Mouse (Mus musculus): ENCODE results near the gene Rabac1. TPM values are rescaled to one million over a fixed set of nuclear protein-coding genes. Genes with fewer than 3 reads are reported as not detected.

Rabac1 gene
- polyA plus RNA-seq, 3 experiments from 2014 or later, result 119 to 244 (median 236) TPM

GRCm38 (mm10) chr7:24978781-24979180 lies 6.2 kb upstream of the Rabac1 start:
- no peak for ATAC-seq

DNA sequence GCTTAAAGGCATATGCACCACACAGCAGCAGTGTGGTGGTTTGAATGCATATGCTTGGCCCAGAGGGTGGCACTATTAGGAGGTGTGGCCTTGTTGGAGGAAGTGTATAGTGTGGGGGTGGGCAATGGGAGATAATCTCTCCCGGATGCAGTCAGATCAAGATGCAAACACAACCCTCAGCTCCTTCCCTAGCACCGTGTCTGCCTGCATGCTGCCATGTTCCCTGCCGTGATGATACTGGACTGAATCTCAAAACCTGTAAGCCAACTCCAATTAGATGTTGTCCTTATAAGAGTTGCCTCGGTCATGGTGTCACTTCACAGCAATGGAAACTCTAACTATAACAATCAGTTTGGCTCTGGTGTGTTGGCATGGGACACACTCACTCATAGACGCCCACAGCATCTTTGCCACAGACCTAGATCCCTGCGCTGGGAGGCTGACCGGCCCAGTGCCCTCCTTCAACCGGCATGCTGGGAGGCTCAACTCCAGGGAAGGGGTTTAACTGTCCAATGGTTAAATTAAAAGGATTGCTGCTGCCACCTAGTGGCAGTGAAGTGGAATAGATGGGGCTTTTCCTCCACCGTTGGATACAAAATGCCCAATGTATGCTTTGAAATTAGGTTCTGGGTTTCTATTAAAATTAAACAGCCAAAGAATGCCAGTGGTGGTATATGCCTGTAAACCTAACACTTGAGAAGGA lies 2.5 kb upstream of the Rabac1 start:
- peak; percentile 42 for ATAC-seq

GRCm38 (mm10) chr7:24973902-24974301 lies 1.3 kb upstream of the Rabac1 start:
- no peak for ATAC-seq

DNA sequence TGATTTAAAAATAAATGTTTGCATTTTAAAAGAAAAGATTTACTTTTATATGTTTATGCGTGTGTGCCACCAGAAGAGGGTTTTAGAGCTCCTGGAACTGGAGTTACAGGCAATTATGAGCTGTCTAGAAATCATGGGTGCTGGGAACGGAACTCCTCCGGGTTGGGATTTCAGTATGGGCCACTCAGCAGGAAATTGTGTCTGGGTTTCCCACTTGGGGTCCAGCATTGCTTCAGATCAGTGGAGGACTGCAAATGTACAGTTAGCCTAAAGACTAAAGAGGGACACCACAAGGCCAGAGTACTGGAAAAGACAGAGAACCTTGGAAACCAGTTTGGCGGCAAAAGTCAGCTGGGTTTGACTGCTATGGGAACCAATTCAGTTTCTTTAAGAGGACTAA lies 654 bp upstream of the Rabac1 start:
- ATAC-seq, result no peak

DNA sequence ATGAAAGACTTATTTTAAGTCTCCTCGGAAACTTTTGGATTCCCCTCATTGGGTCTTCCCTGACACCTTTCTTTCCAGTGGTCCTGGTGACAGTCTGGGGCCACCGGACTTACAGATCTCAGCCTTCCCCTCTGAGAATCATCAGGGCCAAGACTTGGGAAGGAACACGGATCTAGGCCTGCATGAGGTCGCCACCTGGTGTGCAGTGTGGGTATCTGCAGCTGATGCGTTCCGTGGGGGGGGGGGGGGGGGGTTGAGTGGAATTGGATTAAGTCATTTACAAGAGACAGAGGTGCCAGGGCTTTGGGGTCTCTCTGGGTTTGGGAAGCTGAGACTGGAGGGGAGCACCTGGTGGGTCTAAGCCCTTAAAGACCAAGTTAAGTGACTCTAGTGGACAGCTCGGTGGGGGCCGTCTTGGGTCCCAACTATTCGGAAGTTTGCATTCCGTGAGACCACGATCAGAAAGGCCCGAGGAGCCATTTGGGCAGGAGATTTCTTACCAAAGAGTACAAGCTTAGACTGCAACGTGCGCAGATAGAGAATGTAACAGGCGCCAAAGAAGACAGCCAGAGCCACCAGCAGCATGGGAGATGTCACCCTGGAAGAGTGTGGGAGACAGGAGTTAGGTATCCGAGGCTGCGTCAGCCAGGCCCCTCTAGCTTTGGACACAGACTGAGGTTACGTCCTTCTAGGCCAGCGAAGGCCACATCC lies 1.1 kb downstream of the Rabac1 start:
- ATAC-seq, result peak; percentile 3

DNA sequence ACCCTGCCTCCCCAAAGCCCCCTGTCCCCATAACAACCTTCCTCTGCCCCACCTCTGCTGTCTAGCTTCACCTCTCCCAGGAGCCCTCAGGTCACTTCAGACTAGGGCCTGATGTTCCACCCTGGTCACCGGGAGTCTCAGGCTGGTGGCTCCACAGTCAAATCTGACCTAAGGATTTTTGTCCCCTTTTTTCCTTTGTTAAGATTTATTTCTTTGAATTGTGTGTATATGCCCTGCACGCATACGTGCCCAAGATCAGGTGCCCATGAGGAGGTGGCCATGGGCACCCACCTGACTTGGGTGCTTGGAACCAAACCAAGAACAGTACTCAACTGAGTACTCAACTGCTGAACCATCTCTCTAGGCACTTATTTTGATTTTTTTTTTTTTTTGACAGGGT lies 2.2 kb downstream of the Rabac1 start:
- ATAC-seq, result no peak

- no peak for ATAC-seq
Measured at GRCm38 (mm10) chr7:24969805-24970204, 2.7 kb downstream of the Rabac1 start.

- no peak for ATAC-seq
Measured at GRCm38 (mm10) chr7:24968463-24968862, 4.1 kb downstream of the Rabac1 start.

DNA sequence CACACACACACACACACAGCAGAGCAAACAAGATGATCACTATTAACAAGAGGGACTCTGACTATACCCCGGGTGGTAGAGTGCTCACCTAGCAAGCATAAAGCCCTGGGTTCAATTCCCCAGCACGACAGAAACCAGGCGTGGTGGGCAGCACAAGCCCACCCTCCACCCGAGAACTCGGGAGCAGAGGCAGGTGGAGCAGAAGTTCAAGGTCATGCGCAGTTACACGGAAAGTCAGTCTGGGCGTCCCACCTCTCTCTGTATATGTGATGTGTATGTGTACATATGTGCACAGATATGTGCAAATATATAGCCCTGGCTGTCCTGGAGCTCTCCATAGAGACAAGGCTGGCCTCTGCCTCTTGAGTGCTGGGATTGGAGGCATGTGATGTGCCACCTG lies 4.6 kb downstream of the Rabac1 start:
- ATAC-seq, result no peak

GRCm38 (mm10) chr7:24964897-24965535 lies 7.5 kb downstream of the Rabac1 start:
- ATAC-seq, result no peak

DNA sequence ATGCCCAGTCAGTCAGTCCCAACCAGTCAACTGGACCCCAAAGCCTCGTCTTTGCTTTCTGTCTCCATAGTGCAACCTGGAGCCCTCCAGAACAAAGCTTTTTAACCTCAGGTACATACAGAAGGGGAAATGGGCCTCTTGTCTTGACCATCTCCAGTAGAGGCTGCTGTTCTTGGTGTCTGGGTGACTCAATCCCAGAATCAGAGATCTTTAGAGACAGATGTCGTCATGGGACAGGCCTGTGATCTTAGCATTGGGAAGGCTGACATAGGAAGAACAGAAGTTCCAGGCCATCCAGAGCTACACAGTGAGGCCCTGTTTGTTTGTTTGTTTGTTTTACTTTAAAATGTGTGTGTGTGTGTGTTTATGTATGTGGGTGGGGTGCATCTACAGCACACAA lies 8.3 kb downstream of the Rabac1 start:
- no peak for ATAC-seq

DNA sequence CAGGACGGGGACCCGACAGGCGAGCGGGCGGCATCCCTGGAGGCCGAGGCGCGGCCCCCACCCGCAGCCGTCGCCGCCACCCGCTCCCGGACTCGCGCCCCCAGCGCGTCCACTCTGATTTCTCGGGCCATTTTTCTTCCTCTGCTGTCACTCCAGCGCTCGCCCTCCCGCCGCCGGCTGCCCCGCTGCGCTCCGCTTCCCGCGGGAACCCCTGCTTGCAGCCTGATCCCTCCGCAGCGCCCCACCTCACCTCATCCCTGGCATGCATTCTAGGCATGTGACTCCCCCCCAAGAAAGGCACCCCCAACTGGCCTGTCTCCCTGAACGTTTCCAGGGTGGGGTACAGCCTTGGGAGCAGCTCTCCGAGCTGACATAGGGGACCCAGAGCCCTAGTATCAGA lies 17.3 kb downstream of the Rabac1 start:
- ATAC-seq, result no peak

DNA sequence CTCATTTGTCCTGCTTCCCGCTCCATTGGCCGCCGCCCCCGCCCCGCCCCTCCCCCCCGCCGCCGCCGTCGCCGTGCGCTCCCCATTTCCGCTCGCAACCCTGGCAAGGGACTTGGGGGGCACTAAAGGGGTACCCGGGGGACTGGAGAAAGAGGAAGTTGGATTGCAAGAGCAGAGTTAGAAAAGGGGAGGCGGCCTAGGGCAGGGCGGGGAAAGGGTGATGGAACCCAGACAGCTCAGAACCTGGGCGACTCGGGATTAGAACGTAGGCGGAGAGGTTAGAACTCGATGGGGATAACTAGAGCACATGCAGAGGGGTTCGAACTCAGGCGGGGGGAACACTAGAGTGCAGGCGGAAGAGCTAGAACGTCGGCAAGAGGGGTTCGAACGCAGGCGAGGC lies 18.1 kb downstream of the Rabac1 start:
- ATAC-seq, result peak; percentile 74

DNA sequence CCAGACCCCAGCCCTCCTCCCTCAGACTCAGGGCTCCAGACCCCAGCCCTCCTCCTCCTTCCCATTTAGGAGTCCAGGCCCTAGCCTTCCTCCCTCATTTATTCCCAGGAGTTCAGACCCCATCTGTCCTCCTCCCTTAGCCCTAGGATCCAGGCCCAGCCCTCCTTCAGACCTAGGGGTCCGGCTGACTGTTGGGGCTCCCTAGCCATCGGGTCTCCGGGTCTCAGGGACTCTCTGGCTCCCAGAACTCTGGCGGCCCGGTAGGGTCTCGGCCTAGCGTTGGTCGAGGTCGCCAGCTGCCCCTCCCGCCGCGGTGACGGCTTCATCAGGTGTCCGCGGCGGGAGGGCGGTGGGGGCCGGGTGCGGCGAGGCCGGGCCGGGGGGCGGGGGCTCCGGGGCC lies 18.6 kb downstream of the Rabac1 start:
- no peak for ATAC-seq

DNA sequence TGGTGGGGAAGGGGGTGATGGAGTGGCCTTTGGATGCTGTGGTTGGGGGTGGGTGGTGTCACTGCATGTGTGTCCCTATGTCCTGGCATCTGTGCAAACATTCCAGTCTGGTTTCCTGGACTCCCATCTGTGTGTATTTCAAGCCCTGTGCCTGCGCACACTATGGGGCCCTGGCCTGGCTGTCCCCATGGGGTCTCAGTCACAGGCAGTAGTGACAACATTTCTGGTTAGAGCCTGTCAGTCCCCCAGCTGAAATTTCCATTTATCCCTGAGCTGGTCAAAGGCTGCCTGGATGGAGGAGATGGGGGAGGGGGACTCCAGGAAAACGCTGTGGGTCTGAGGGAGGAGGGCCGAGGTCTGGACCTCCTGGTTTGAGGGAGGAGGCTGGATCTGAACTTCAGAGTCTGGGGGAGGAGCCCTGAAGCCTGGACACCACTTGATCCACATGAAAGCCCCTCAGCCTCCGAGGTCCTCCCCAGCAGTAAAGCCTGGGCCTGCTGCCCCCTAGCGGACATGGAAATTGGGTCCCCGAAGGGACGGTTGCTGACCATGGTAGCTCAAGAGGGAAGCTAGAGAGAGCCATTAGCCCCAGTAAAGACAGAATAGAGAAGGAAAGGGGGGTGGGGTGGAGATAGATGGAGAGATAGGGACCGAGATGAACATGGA lies 22.5 kb downstream of the Rabac1 start:
- peak; percentile 32 for ATAC-seq

DNA sequence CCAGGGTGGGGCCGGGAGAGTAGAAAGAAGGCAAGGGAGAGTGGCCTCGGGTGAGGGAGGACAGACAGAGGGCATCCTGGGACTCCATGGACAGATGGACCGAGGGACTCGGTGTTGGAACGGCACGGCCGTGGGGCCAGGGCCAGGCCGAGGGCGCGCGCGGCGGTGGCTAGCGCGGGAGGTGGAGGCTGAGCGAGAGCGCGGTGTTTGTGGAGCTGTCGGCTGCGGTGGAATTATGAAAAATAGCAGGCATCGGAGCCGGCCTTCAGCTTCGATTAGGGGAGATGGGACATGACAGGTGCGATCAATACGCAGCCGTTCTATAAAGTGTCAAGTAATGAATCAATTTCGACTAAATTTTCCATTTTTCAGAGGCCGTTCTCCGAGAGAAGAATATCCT lies 23.8 kb downstream of the Rabac1 start:
- no peak for ATAC-seq

DNA sequence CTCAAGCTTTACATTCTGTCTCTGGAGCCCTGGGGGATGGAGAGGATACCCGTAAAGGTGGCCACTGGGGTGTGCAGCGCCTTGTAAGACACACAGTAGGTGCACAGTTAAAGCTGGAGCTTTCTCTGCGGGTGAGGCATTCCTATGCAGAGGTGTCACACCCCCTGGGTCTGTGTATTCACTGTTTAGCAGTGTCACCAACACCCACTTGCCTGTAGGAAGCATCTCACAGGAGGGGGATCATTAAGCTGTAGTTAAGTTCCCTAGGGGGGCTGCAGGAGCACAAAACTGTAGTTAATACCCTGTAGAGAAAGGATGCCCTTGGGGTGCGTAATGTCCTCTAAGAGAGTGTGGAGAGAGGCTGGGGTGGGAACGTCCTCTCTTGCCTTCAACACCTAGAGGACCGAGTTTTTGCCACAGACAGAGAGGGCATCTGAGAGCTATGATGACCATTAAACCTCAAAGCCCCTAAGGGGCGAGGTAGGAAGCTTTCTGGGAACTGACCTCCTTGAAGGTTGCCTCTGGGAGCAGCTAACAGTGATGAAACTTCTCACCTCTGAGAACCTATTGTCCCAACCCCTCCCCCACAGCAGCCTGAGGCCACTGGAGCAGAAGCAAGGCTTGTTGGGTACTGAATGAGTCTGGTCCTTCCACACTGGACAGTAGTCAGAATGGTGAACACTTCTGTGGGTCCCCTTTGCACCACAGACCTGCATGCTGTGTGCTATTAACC lies 25.1 kb downstream of the Rabac1 start:
- no peak for ATAC-seq

GRCm38 (mm10) chr7:24944257-24944950 lies 28.1 kb downstream of the Rabac1 start, which contains the start of gene Gm4881:
Gm4881 (minus strand) TSS chr7:24944494.
- peak; percentile 58 for ATAC-seq

DNA sequence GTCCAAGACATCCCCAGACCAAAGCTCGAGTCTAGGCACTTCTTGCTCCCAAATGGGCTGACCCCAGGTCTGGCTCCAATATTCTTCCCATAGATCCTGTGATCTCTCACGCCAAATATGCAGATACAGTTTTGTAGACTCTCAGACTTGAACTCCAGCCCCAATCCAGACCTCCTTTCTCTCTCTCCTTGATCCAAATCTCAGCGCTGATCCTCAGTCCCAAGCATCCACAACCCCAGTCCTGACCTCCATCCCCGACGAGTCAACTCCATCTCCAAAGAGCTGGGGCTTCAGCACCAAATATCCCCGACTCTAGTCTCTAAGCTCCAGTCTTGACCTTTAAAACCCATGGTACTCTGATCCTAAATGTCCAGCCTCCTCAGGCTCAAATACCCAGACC lies 28.9 kb downstream of the Rabac1 start:
- no peak for ATAC-seq

GRCm38 (mm10) chr7:24931651-24932050 lies 40.9 kb downstream of the Rabac1 start:
- no peak for ATAC-seq

- no peak for ATAC-seq
Measured at GRCm38 (mm10) chr7:24930475-24930874, 42.1 kb downstream of the Rabac1 start.

Data from inflammation-experienced regulatory T-cells, adult 6 months (primary cell).